Mouse (Mus musculus) CH12F3 (cell line): Measurements from ENCODE around the gene Gcgr.
"Not testable (repeated sequence)": the region's sequence is repeated elsewhere in the genome, so short reads cannot be mapped to it uniquely, and the experiment has no call there.

Experiments used
- in situ Hi-C: fragments of 300-500 bp; cut with MboI; formaldehyde crosslinking; loops from 2 replicates; pipeline ENCODE4 v1.14.3; 2020; ENCODE audit warnings: low sequenced_read_pairs

The Gcgr gene

DNA sequence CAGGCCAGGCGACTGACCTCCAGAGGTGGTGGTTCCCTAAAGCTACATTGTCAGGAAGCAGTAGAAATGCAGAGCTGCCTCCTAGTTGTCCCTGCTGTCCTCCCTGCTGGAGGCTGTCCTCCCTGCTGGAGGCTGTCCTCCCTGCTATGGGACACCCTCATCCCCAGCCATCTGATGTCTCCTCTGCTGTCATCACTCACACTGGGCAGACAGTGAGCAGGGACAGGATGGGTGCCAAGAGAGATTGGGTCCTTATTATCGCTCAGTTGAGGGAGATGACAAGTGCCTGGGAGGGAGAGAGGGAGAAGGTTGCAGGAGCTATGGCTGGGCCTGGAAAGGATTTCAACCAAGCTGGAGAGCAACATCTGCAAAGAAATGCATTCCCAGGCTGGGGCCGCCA, 4.6 kb downstream of the Gcgr start:
- in situ Hi-C loops = no loop called here

- in situ Hi-C loops = no loop called here
Measured at GRCm38 (mm10) chr11:120535804-120536203, 5.3 kb downstream of the Gcgr start.

GRCm38 (mm10) chr11:120538485-120538884, 8.0 kb downstream of the Gcgr start:
- in situ Hi-C loops = no loop called here

DNA sequence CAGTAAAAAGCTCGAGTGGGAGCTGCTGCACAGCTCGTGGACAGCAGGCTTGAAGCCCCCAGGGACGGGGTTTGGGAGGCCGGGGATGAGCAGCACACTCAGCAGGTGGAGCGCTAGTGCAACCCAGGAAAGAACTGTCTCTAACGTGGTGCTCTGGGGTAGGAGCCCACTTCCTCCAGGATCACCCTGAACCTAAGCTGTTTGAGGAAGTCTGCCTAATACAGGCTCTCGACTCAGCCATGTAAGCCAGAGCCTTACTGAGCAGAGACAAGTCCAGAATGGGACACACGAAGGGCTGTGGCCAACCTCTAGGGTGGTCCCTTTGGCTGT, 8.4 kb downstream of the Gcgr start:
- in situ Hi-C loops = no loop called here

DNA sequence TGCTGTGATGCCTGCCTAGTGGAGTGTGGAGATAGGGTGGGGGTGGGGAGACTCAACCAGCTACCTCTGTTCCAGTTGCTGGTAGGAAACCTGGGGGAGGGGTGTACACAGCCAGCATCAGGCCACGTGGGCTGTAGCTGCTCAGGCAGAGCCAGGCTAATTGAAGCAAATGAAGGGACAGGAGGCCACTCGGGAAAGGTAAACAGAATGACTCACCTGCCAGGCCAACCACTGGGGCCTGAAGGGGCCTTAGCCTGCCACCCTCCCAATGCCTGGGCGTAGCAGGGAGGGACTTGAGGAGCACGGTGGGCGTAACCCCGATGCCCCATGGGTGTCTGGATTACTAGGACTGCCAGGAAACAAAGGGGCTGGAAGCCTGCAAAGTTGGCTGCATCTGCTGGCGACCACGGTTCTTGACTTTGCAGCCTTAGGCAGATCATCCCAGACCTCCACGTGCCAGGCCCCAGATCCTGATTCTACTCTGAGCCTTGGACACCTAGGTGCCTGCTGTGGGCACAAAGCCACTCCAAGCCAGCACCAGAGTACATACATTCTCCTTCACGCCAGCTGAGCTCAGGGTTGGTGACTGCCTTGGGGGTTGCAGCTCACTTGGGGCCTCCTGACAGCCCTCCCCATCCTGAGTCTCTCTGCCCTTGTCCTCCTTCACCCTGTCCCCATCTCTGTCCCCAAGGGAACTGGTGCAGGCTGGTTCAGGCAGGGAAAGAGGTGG, 9.0 kb downstream of the Gcgr start:
- in situ Hi-C loops = no loop called here

GRCm38 (mm10) chr11:120541907-120542306, 11.4 kb downstream of the Gcgr start:
- in situ Hi-C loops = no loop called here

DNA sequence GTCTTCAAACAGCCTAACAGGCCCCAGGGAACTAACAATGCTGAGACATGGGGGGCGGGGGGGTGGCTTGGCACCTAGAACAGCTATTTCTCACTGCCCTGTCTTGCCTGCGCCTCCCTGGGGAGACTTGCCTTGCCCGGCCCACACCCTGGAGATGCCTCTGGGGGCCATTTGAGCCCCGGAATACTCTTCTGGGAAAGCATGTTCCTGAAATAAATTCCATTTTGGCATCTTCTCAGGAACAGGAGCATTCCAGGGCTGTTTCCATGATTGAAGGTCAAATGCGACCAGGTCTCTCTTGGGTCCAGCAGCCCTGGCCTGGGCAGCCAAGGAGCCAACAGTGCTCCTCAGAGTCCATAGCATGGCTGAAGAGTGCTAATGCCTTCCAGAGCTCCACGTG, 11.9 kb downstream of the Gcgr start:
- in situ Hi-C loops = no loop called here

- in situ Hi-C loops = no loop called here
Measured at GRCm38 (mm10) chr11:120545964-120546363, 15.5 kb downstream of the Gcgr start.

- in situ Hi-C loops = no loop called here
Measured at GRCm38 (mm10) chr11:120547469-120547868, 17.0 kb downstream of the Gcgr start.

DNA sequence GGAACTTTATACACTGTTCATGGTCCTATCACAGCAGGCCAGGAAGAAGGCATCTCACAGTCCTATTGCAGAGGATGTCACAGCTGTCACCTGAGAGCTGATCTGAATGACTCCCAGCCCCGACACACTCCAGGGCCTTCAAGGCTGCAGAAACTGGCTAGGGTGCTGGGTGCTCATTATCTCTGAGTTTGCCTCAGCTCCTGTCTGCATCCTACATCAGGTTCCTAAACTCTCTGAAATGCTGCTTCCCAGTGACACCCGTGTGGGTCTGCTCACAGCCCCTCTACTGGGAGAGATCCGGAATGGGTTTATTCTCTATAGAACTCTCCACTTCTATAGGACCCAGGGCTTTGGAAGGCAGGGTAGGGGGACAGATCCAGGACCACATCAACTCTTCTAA, 17.7 kb downstream of the Gcgr start:
- in situ Hi-C loops = no loop called here

DNA sequence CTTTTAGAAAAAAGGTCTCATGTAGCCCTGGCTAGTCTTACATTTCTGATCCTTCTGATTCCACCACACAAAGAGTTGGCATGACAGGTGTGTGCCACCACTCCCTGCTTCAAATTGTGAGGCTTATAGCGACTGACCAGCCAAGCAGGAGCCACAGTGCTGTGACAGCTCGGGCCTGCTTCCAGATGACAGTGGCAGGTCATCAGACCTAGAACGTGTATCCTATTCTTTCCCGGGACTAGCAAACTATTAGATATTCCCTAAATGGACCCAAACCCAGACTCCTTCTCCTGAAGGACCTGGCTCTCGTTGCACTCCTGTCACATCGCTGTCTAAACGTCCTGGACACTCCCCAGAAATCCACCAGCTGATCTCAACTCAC, 18.3 kb downstream of the Gcgr start:
- in situ Hi-C loops = no loop called here

DNA sequence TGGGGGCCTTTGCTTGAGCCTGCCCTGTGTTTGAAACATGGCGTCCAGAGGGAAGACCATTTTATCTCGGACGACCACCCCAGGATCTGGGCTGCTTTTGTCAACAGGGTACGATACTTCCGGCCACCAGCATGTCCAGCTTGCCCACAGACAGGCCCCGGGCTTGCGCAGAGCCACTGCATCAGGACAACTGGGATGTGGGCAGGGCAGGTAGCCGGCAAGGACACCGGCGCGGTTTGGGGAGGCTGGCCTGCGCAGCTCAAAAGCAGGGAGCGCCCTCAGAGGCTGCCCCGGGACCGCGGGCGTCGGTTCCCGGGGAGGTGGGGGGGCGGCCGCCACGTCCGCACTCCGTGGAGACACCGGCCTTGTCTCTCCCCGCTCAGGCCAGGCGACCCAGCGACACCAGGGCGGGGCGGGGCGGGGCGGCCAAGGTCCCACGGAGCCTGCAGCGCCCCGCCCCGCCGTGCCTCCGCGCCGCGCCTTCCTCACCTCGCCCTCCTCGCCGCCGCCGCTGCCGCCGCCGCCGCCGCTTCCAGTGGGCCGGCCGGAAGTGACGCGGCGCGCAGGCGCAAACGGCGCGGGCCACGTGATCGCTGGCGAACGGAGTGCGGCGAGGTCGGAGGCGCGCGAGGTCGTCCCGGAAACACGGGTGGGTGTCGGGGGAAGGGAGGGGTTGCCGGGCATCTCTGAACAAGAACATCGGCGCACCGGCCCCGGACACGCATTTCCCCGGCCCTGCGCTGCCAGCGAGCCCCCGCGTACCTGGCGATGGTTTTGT, 18.9 kb downstream of the Gcgr start, which contains the start of gene Mcrip1:
Gene Mcrip1, minus strand, starts transcription at position 560 of the 778 bp plus-strand sequence.
- in situ Hi-C loops = no loop called here

GRCm38 (mm10) chr11:120549986-120550809, 19.7 kb downstream of the Gcgr start:
- in situ Hi-C loops = no loop called here

DNA sequence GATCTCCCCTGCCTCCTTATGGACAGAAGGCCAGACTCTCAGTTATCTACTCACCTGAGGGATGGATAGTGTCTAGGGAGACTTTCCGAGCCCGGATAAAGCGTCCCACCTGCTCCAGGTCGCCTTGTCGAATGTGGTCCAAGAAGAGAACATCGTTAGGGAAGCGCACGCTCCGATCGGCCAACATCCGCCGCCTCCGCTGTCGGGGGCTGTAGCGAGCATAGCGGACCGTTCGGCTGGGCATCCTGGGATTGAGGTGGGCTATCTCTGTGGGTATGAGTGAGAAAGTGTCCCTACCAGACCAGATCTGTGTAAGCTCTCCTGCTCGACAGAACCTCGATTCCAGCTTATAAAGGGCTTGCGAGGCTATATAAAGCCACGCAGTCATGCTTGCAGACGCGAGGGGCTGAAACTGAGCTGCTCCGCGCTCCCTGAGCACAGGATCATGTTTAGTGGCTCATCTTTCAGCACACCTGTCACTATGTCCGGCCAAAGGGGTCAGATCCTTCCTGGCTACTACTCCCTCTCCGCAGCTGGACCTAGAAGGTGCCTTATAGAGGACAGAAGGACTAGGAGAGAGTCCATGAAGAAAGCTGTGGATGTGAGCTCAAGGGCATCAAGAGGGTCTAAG, 20.4 kb downstream of the Gcgr start, which contains the start of gene Ppp1r27:
Gene Ppp1r27, minus strand, starts transcription at position 323 of the 631 bp plus-strand sequence.
- in situ Hi-C loops = no loop called here

GRCm38 (mm10) chr11:120552736-120553135, 22.2 kb downstream of the Gcgr start:
- in situ Hi-C loops = no loop called here

DNA sequence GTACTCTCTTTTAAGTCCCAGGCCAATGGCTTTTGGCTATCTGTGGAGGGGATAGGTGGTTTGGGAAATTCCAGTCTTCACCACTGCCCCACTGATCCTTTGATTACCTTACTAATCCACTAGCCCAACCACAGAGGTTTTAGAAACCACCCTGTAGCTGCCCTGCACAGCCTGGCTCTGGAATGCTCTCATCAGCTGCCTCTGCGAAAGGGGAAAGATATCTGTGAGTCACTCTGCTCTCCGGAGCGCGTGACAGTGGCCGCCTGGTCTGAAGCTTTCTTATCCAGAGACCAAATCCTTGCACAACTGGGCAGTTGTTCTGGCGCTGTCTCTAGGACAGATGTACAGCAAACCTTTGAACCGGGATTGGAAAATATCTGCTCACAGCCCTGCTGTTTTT, 24.3 kb downstream of the Gcgr start:
- in situ Hi-C loops = no loop called here

DNA sequence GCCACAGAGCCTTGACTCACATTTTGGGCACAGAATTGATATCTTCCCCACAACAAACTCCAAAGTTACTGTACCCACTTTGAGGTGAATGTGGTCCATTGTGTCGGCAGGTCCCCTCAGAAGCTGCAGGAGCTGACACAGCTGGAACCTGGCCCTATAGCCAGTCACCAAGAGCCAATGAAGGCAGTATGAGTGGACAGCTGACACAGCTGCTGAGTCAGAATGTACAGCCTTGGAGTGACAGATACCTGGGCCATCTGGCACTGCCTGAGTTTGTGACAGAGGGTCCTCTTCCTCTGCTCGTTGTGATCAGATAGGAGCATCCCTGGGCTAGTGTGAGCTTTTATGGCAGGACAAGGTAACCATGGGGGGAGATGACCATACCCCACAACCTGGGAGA, 24.8 kb downstream of the Gcgr start:
- in situ Hi-C loops = no loop called here

GRCm38 (mm10) chr11:120558843-120559242, 28.3 kb downstream of the Gcgr start:
- in situ Hi-C loops = not testable (repeated sequence)

DNA sequence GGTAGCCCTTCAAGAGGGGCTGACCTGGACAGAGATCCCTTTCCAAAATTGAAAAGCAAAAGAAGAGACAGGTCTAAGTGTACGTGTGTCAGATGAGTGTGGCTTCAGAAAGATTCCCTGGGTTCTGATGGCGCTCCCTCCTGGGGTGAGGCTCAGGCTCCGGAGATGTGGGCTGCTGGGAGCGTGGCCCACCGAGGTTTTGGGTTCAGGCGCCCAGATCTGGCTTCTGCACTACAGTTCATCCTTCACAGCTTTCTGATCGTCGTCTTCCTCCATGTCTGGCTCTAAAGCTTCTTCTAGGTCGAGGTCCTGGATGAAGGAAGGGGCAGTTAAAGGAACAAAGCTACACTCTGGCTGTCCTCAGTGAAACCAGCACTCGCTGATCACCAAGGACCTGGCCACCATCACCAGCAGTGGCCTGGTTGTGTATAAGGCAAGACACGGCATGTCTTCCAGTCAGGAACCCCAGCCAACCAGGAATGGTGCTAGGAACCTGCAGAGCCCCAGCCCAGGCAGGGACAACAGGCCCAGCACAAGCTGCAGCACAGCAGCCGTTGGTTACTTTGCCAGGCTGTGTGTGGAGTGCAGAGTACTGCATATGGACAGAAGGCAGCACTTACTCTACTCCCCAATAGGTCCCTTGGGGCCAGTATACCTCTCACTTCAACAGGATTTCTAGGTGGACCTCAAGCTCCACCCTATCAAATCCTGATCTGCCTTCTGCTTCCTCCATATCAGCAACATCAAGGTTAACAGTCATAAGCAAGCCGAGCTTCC, 30.6 kb downstream of the Gcgr start:
- in situ Hi-C loops = no loop called here

DNA sequence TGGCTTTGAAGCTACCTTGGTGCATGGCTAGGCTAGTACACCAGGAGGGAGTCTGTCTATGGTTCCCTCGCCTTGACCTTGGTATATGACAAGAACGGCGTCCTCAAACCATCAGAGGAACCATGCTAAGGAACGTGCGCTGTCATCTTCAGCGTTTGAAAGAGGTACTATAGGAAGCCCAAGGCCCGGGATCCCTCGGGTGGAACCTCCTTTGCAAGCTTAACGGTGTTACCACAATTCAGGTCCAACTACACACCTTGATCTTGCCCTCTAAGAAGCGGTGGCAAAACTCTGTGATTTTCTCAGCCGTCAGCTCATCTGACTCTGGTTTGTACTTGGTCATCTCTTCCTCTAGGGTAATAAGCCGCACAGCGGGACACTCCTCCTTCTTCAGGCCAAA, 32.5 kb downstream of the Gcgr start:
- in situ Hi-C loops = no loop called here
